Mouse (Mus musculus) stomach, embryonic 16.5 days (tissue): ENCODE measurements at regions not wholly inside any gene's neighbourhood (a gene's known extent, or its start where the extent isn't known, plus 50 kb on each side); places are given as distances from the start of the nearest gene placed in this dataset.

Source experiments
- ATAC-seq: fragments of 200-750 bp; cut with Nextera tagmentation; 2 replicates; pipeline ENCODE4 v1.8.0; 2017; ENCODE audit warnings: moderate number of reproducible peaks, moderate TSS enrichment; ENCODE audit not compliant: insufficient read depth, low FRiP score
- H3K27ac ChIP-seq: fragments of 300-500 bp; sonication (generic); 2 replicates; pipeline ENCODE4 v1.5.1; 2014; ENCODE audit warnings: low read length
- H3K27me3 ChIP-seq: fragments of 300-500 bp; sonication (generic); 2 replicates; pipeline ENCODE4 v1.6.1; 2014; ENCODE audit warnings: low read length, control low read depth, mixed read lengths; ENCODE audit not compliant: control insufficient read depth, insufficient read depth
- H3K36me3 ChIP-seq: fragments of 300-500 bp; sonication (generic); 2 replicates; pipeline ENCODE4 v1.6.1; 2014; ENCODE audit warnings: low read length; ENCODE audit not compliant: control insufficient read depth, insufficient read depth
- H3K4me1 ChIP-seq: fragments of 300-500 bp; sonication (generic); 2 replicates; pipeline ENCODE4 v1.6.1; 2014; ENCODE audit warnings: low read length, control low read depth, mixed read lengths; ENCODE audit not compliant: control insufficient read depth, insufficient read depth
- H3K4me2 ChIP-seq: fragments of 300-500 bp; sonication (generic); 2 replicates; pipeline ENCODE4 v1.6.1; 2014; ENCODE audit warnings: low read depth, low read length, mixed read lengths
- H3K4me3 ChIP-seq: fragments of 300-500 bp; sonication (generic); replicated peaks from 2 replicates; pipeline ENCODE4 v1.5.1; 2014; ENCODE audit warnings: mild to moderate bottlenecking, low read length
- H3K9ac ChIP-seq: fragments of 300-500 bp; sonication (generic); 2 replicates; pipeline ENCODE4 v1.6.1; 2014; ENCODE audit warnings: low read length
- H3K9me3 ChIP-seq: fragments of 300-500 bp; sonication (generic); replicated peaks from 2 replicates; pipeline ENCODE4 v1.6.1; 2016; ENCODE audit warnings: low read length, control low read depth; ENCODE audit not compliant: control insufficient read depth
- WGBS: fragments of 180-500 bp; shearing (Covaris S2); extraction: QIAGEN DNeasy Blood & Tissue Kit; methylation state at CpG from one replicate; pipeline ENCODE4 v1.1.7; 2014; 5-methylcytosine and 5-hydroxymethylcytosine counted together

DNA sequence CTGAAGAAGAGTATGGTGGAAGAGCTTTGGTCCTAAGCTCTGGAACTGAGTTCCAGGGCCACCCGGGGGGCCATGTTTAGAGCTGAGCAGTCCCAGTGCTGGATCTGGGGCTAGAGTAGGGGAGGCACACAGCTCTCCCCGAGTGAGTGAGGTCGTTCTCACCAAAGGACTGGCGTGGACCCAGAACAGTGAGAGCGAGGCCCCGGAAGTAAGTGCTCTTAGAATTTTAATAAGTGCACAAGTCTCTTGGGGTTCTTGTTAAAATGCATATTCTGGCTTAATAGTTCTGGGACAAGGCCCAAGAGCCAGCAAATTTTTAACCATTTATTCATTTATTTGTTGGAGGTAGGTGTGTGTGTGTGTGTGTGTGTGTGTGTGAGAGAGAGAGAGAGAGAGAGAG is 57.4 kb upstream of the Smndc1 start:
- Histone ChIP-seq H3K9me3 (no peaks in the 10 kb centered on the region), H3K27ac (peak overlapping the region; percentile 33; the same call in 1 of the 2 replicates), H3K27me3 (no peaks in the 10 kb centered on the region), H3K4me3 (no peak overlapping the region), H3K4me2 (no peak overlapping the region), H3K9ac (no peak overlapping the region), H3K4me1 (peaks cover 49% of the 10 kb centered on the region), H3K36me3 (no peaks in the 10 kb centered on the region)
- no peak for ATAC-seq
- 54% methylated on average over 6 of the region's 6 CpGs for WGBS

DNA sequence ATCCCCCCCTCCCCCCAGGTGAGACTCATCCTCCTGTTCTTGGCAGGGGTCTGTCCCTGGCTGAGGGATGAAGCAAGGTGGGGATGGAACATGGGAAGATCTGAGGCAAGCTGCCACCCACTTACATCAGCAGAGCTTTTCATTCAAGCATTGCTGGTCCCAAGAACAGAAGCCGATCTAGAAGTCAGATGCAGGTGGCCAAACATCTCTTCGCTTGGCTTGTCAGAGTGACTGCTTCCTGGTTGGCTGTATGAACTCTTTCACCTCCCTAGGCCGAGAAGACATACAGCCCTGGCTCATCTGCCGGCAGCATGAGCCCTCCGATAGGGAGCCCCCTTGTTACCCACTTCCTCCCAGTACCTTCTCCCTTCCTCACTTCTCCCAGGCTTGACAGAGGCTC is 55.8 kb upstream of the Smndc1 start:
- Histone ChIP-seq H3K4me3 (no peak overlapping the region), H3K36me3 (no peaks in the 10 kb centered on the region)
- no peak for ATAC-seq

DNA sequence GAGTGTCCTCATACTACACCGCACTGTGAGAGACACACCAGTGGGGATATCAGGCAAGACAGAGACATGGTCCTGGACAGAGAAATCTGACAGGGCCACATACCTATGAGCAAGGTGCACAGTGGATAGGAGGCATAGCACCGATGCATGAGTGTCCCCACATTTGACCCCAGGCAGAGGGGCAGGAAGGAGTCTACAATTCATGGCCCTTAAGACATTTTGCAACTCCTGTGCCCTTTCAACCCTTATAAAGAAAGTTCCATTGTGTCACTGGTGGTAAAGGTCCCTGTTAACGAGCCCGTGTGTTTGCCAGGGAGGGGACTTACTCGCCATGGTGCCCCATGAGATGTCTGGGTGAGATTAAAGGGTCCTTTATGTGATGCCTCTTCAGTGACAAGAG is 54.3 kb upstream of the Smndc1 start:
- H3K9ac ChIP-seq, result no peak overlapping the region
- H3K4me3 ChIP-seq, result no peak overlapping the region
- H3K4me1 ChIP-seq, result peaks cover 36% of the 10 kb centered on the region
- no peak for ATAC-seq
- 63% methylated on average over 5 of the region's 5 CpGs for WGBS
- H3K36me3 ChIP-seq, result no peaks in the 10 kb centered on the region
- no peak overlapping the region for H3K4me2 ChIP-seq
- H3K27me3 ChIP-seq, result no peaks in the 10 kb centered on the region
- no peak overlapping the region for H3K27ac ChIP-seq
- no peaks in the 10 kb centered on the region for H3K9me3 ChIP-seq

More for the DNA sequence above, 55.8 kb upstream of the Smndc1 start:
- H3K9ac ChIP-seq, result no peak overlapping the region
- WGBS, result 37% methylated on average over 5 of the region's 5 CpGs
- H3K4me1 ChIP-seq, result peaks cover 42% of the 10 kb centered on the region
- no peaks in the 10 kb centered on the region for H3K9me3 ChIP-seq
- H3K27me3 ChIP-seq, result no peaks in the 10 kb centered on the region
- H3K4me2 ChIP-seq, result no peak overlapping the region
- H3K27ac ChIP-seq, result no peak overlapping the region

GRCm38 (mm10) chr19:53442756-53443654 is 52.6 kb upstream of the Smndc1 start:
- no peak overlapping the region for H3K27ac ChIP-seq

GRCm38 (mm10) chr19:53442132-53442610 is 51.8 kb upstream of the Smndc1 start:
- Histone ChIP-seq H3K4me3 (no peak overlapping the region), H3K4me2 (no peak overlapping the region), H3K27me3 (no peaks in the 10 kb centered on the region), H3K27ac (no peak overlapping the region), H3K9ac (no peak overlapping the region), H3K36me3 (no peaks in the 10 kb centered on the region), H3K4me1 (peaks cover 24% of the 10 kb centered on the region), H3K9me3 (no peaks in the 10 kb centered on the region)
- no peak for ATAC-seq
- 94% methylated on average over 4 of the region's 4 CpGs for WGBS

More at GRCm38 (mm10) chr19:53442756-53443654, 52.6 kb upstream of the Smndc1 start:
- Histone ChIP-seq H3K36me3 (no peaks in the 10 kb centered on the region), H3K4me2 (no peak overlapping the region), H3K9ac (no peak overlapping the region), H3K9me3 (no peaks in the 10 kb centered on the region), H3K4me3 (no peak overlapping the region), H3K4me1 (peaks cover 24% of the 10 kb centered on the region), H3K27me3 (no peaks in the 10 kb centered on the region)
- ATAC-seq, result no peak
- WGBS, result 82% methylated on average over 22 of the region's 22 CpGs

- Histone ChIP-seq H3K9me3 (no peaks in the 10 kb centered on the region), H3K4me1 (peaks cover 23% of the 10 kb centered on the region), H3K36me3 (no peaks in the 10 kb centered on the region), H3K4me3 (no peak overlapping the region), H3K27ac (no peak overlapping the region), H3K9ac (no peak overlapping the region), H3K27me3 (no peaks in the 10 kb centered on the region), H3K4me2 (no peak overlapping the region)
- ATAC-seq, result no peak
- WGBS, result 80% methylated on average over 13 of the region's 13 CpGs
Observed at GRCm38 (mm10) chr19:53441449-53442131, 51.2 kb upstream of the Smndc1 start.

DNA sequence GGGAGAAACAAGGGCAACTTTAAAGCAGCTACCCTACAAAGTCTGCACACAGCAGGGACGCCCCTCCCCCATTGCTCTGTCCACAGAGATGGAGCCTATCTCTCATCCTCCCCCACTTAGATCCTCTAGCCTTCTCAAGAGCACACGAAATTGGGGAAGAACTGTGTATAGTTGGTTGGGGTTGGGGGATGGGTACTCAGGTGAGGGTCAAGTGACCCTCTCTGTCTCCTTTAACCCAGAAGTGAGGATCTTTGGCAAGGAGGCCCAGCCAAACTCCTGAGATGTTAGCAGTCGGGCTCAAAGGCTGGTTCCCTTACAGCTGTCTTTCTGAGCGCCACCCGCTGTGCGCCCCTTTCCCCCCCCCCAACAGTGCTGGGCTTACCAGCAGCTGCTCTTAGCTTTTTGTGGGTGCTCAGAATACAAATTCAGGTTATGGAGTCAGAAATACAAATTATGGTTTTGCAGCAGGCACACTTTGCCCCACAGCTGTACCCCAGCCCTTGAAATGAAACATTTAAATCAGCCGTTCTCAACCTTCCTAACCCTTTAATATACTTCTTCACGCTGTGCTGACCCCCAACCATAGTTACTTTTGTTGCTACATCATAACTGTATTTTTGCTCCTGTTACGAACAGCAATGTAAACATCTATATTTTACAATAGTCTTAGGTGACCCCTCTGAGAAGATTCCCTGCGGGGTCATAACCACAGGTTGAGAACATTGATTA is 50.1 kb upstream of the Smndc1 start:
- Histone ChIP-seq H3K27ac (no peak overlapping the region), H3K4me1 (peaks cover 15% of the 10 kb centered on the region)
- ATAC-seq, result no peak

More for the DNA sequence above, 50.1 kb upstream of the Smndc1 start:
- Histone ChIP-seq H3K9me3 (no peaks in the 10 kb centered on the region), H3K4me3 (no peak overlapping the region), H3K36me3 (no peaks in the 10 kb centered on the region), H3K27me3 (no peaks in the 10 kb centered on the region), H3K9ac (no peak overlapping the region), H3K4me2 (no peak overlapping the region)
- 50% methylated on average over 10 of the region's 10 CpGs for WGBS
